Mouse (Mus musculus) heart, postnatal 0 days (tissue): ENCODE data around the gene Cd99l2.

Source experiments
- CTCF ChIP-seq: IDR thresholded peaks from 2 replicates; pipeline ENCODE4 v1.5.1; 2016; ENCODE audit warnings: antibody characterized with exemption, control low read depth, low read depth
- EP300 ChIP-seq: IDR thresholded peaks from 2 replicates; pipeline ENCODE4 v1.6.1; 2016; ENCODE audit warnings: antibody characterized with exemption, low read depth

- TF ChIP-seq CTCF (no peak), EP300 (no peak)
Measured at GRCm38 (mm10) chrX:71413616-71414015, 79.0 kb downstream of the Cd99l2 start.
